Mouse (Mus musculus): ENCODE results near the gene Zfp526. TPM values are rescaled to one million over a fixed set of nuclear protein-coding genes. Genes with fewer than 3 reads are reported as not detected.

The Zfp526 gene
- polyA plus RNA-seq, 1 experiment from 2014 or later = 3.5 TPM

Small RNA genes lying within 50 kb of the gene (microRNA-seq; reads per million reads assigned to microRNA genes)
- gene Mir7048 (ENCODE audit: insufficient number of aligned reads) = not detected

Other genes with a start within 250 kb of the Zfp526 start
- gene Rabac1, start 248.7 kb upstream of the Zfp526 start, polyA plus RNA-seq (2014; fragmentation: Nextera tagmentation; extraction: Ambion mirVana) = 82.6 and 87.3 TPM in 2 replicates
- gene Atp1a3, start 215.5 kb upstream of the Zfp526 start, polyA plus RNA-seq (2014; fragmentation: Nextera tagmentation; extraction: Ambion mirVana) = 36.3 and 40.2 TPM in 2 replicates
- 13.6 and 14.0 TPM in 2 replicates for gene Grik5, start 149.1 kb upstream of the Zfp526 start, polyA plus RNA-seq (2014; fragmentation: Nextera tagmentation; extraction: Ambion mirVana)
- gene Zfp574, start 148.9 kb upstream of the Zfp526 start, polyA plus RNA-seq (2014; fragmentation: Nextera tagmentation; extraction: Ambion mirVana) = 34.3 and 38.3 TPM in 2 replicates
- gene Pou2f2, start 41.7 kb upstream of the Zfp526 start, polyA plus RNA-seq (2014; fragmentation: Nextera tagmentation; extraction: Ambion mirVana) = 16.8 and 19.9 TPM in 2 replicates
- gene Dedd2, start 810 bp upstream of the Zfp526 start, polyA plus RNA-seq (2014; fragmentation: Nextera tagmentation; extraction: Ambion mirVana) = 11.2 TPM in 2 replicates
- 14.0 and 16.6 TPM in 2 replicates for gene Gsk3a, start 16.4 kb downstream of the Zfp526 start, polyA plus RNA-seq (2014; fragmentation: Nextera tagmentation; extraction: Ambion mirVana)
- gene Erf, start 29.3 kb downstream of the Zfp526 start, polyA plus RNA-seq (2014; fragmentation: Nextera tagmentation; extraction: Ambion mirVana) = 14.6 and 17.5 TPM in 2 replicates
- 40.3 and 44.2 TPM in 2 replicates for gene Cic, start 46.3 kb downstream of the Zfp526 start, polyA plus RNA-seq (2014; fragmentation: Nextera tagmentation; extraction: Ambion mirVana)
- 298 and 321 TPM in 2 replicates for gene Pafah1b3, start 76.6 kb downstream of the Zfp526 start, polyA plus RNA-seq (2014; fragmentation: Nextera tagmentation; extraction: Ambion mirVana)
- gene Prr19, start 80.0 kb downstream of the Zfp526 start, polyA plus RNA-seq (2014; fragmentation: Nextera tagmentation; extraction: Ambion mirVana) = 1.1 and 1.7 TPM in 2 replicates
- 6.7 and 7.7 TPM in 2 replicates for gene Tmem145, start 84.7 kb downstream of the Zfp526 start, polyA plus RNA-seq (2014; fragmentation: Nextera tagmentation; extraction: Ambion mirVana)
- 13.8 and 14.6 TPM in 2 replicates for gene Megf8, start 95.7 kb downstream of the Zfp526 start, polyA plus RNA-seq (2014; fragmentation: Nextera tagmentation; extraction: Ambion mirVana)
- 0.28 TPM in 1 of 2 replicates, not detected in the other for gene Cnfn, start 148.3 kb downstream of the Zfp526 start, polyA plus RNA-seq (2014; fragmentation: Nextera tagmentation; extraction: Ambion mirVana)
- 3.0 and 3.8 TPM in 2 replicates for gene Lipe, start 177.3 kb downstream of the Zfp526 start, polyA plus RNA-seq (2014; fragmentation: Nextera tagmentation; extraction: Ambion mirVana)
- 0.69 TPM in 1 of 2 replicates, not detected in the other for gene Cxcl17, start 191.5 kb downstream of the Zfp526 start, polyA plus RNA-seq (2014; fragmentation: Nextera tagmentation; extraction: Ambion mirVana)

Data from forebrain, embryonic 11.5 days (tissue).